Mouse (Mus musculus) mammary gland, adult 2 months (tissue): Measurements from ENCODE around the gene Gm14459. TPM values are rescaled to one million over a fixed set of nuclear protein-coding genes. Genes with fewer than 3 reads are reported as not detected.

Experiments
- polyA plus RNA-seq: library from polyadenylated mRNA; depleted of rRNA; stranded (reverse); fragments of >200 nt; gene quantifications from 2 replicates; pipeline ENCODE4 v1.2.3, GENCODE M21; 2012; ENCODE audit warnings: low replicate concordance; rRNA removed

Gene Gm14459
- not detected in 2 replicates for polyA plus RNA-seq

GRCm38 (mm10) chrX:8524854-8525253, at the start of gene Gm14459:
TSS of gene Gm14459 (minus strand) at chrX:8524954.

GRCm38 (mm10) chrX:8548155-8548554, 23.4 kb upstream of the Gm14459 start, which contains the start of gene Ssxb6:
TSS of gene Ssxb6 (minus strand) at chrX:8548255.

Other genes starting within 250 kb of the Gm14459 start
- gene Ssxb10, start 197.5 kb downstream of the Gm14459 start, polyA plus RNA-seq = not detected in 2 replicates
- not detected in 2 replicates for gene Ssxb9, start 158.0 kb downstream of the Gm14459 start, polyA plus RNA-seq
- gene Ssxb1, start 111.6 kb downstream of the Gm14459 start, polyA plus RNA-seq = not detected in 2 replicates
- gene Ssxb2, start 63.2 kb downstream of the Gm14459 start, polyA plus RNA-seq = not detected in 2 replicates
- gene Ssxb6, start 23.3 kb upstream of the Gm14459 start, polyA plus RNA-seq = not detected in 2 replicates
- not detected in 2 replicates for gene Ssxb3, start 66.9 kb upstream of the Gm14459 start, polyA plus RNA-seq
- not detected in 2 replicates for gene Ssxb8, start 165.9 kb upstream of the Gm14459 start, polyA plus RNA-seq
- gene Ssx9, start 223.5 kb upstream of the Gm14459 start, polyA plus RNA-seq = not detected in 2 replicates